Mouse (Mus musculus): ENCODE measurements around the gene Zfp788.
"Not testable (repeated sequence)": the region's sequence is repeated elsewhere in the genome, so short reads cannot be mapped to it uniquely, and the experiment has no call there.

Zfp788 gene

GRCm38 (mm10) chr7:41632409-41633220 lies at the start of gene Zfp788:
Gene Zfp788 (plus strand): TSS chr7:41633203.
- in situ Hi-C loops (cut with MboI; ENCODE audit: low pct_unique_long_range_greater_than_20kb in 1 of 2, low sequenced_read_pairs in 2 of 2, unreplicated experiment in 1 of 2): no loop called here

- in situ Hi-C loops (cut with MboI; ENCODE audit: low pct_unique_long_range_greater_than_20kb in 1 of 2, low sequenced_read_pairs in 2 of 2, unreplicated experiment in 1 of 2): not testable (repeated sequence)
Measured at GRCm38 (mm10) chr7:41587831-41588230, 45.2 kb upstream of the Zfp788 start.

GRCm38 (mm10) chr7:41598615-41599014 lies 34.4 kb upstream of the Zfp788 start:
- in situ Hi-C loops (cut with MboI; ENCODE audit: low pct_unique_long_range_greater_than_20kb in 1 of 2, low sequenced_read_pairs in 2 of 2, unreplicated experiment in 1 of 2): no loop called here

GRCm38 (mm10) chr7:41599034-41599813 lies 33.8 kb upstream of the Zfp788 start, which contains the start of gene 2610021A01Rik:
Gene 2610021A01Rik (plus strand): TSS chr7:41599230.
- in situ Hi-C loops (cut with MboI; ENCODE audit: low pct_unique_long_range_greater_than_20kb in 1 of 2, low sequenced_read_pairs in 2 of 2, unreplicated experiment in 1 of 2): no loop called here

GRCm38 (mm10) chr7:41599932-41600548 lies 33.0 kb upstream of the Zfp788 start:
- in situ Hi-C loops (cut with MboI; ENCODE audit: low pct_unique_long_range_greater_than_20kb in 1 of 2, low sequenced_read_pairs in 2 of 2, unreplicated experiment in 1 of 2): no loop called here

GRCm38 (mm10) chr7:41611654-41612053 lies 21.3 kb upstream of the Zfp788 start:
- in situ Hi-C loops (cut with MboI; ENCODE audit: low pct_unique_long_range_greater_than_20kb in 1 of 2, low sequenced_read_pairs in 2 of 2, unreplicated experiment in 1 of 2): no loop called here

- in situ Hi-C loops (cut with MboI; ENCODE audit: low pct_unique_long_range_greater_than_20kb in 1 of 2, low sequenced_read_pairs in 2 of 2, unreplicated experiment in 1 of 2): not testable (repeated sequence)
Measured at GRCm38 (mm10) chr7:41616241-41616640, 16.8 kb upstream of the Zfp788 start.

GRCm38 (mm10) chr7:41633221-41633984 lies 400 bp downstream of the Zfp788 start:
- in situ Hi-C loops (cut with MboI; ENCODE audit: low pct_unique_long_range_greater_than_20kb in 1 of 2, low sequenced_read_pairs in 2 of 2, unreplicated experiment in 1 of 2): no loop called here

GRCm38 (mm10) chr7:41674326-41674725 lies 41.3 kb downstream of the Zfp788 start:
- in situ Hi-C loops (cut with MboI; ENCODE audit: low pct_unique_long_range_greater_than_20kb in 1 of 2, low sequenced_read_pairs in 2 of 2, unreplicated experiment in 1 of 2): not testable (repeated sequence)

Measured in mouse embryonic stem cell (cell line).